Mouse (Mus musculus) layer of hippocampus, postnatal 36 days (tissue): ENCODE measurements around the gene Hamp. TPM values are rescaled to one million over a fixed set of nuclear protein-coding genes. Genes with fewer than 3 reads are reported as not detected.

Source experiments
- DNase-seq, 2 experiments: peaks; one replicate each; pipeline ENCODE4 v3.0.0; 2022
- total RNA-seq, 2 experiments: library from RNA; stranded (reverse); gene quantifications; 2 replicates each; pipeline ENCODE4 v1.2.3; 2021

Gene Hamp
- not detected for total RNA-seq

- DNase-seq, result no peak
Observed at GRCm38 (mm10) chr7:30943909-30944635, at the start of gene Hamp. TSS of gene Hamp (minus strand) at chr7:30944032.

GRCm38 (mm10) chr7:30992148-30992547 is 48.3 kb upstream of the Hamp start:
- no peak for DNase-seq

- no peak for DNase-seq
Observed at GRCm38 (mm10) chr7:30988519-30989162, 44.8 kb upstream of the Hamp start.

- no peak for DNase-seq
Observed at GRCm38 (mm10) chr7:30985357-30985756, 41.5 kb upstream of the Hamp start.

GRCm38 (mm10) chr7:30981703-30982102 is 37.9 kb upstream of the Hamp start:
- DNase-seq, result no peak

GRCm38 (mm10) chr7:30973501-30974289 is 29.9 kb upstream of the Hamp start, which contains the start of gene Fam187b:
TSS of gene Fam187b (plus strand) at chr7:30973790.
- DNase-seq, result peak; percentile 62 to 73

GRCm38 (mm10) chr7:30973251-30973500 is 29.3 kb upstream of the Hamp start, which contains the start of gene Lsr:
TSS of gene Lsr (minus strand) at chr7:30973464.
- DNase-seq, result no peak

GRCm38 (mm10) chr7:30972426-30973250 is 28.8 kb upstream of the Hamp start:
- DNase-seq, result no peak

- DNase-seq, result no peak
Observed at GRCm38 (mm10) chr7:30971901-30972300, 28.1 kb upstream of the Hamp start.

- no peak for DNase-seq
Observed at GRCm38 (mm10) chr7:30969174-30969573, 25.3 kb upstream of the Hamp start.

GRCm38 (mm10) chr7:30968611-30969010 is 24.8 kb upstream of the Hamp start:
- no peak for DNase-seq

GRCm38 (mm10) chr7:30966657-30967056 is 22.8 kb upstream of the Hamp start:
- DNase-seq, result no peak

- no peak for DNase-seq
Observed at GRCm38 (mm10) chr7:30965677-30966076, 21.8 kb upstream of the Hamp start.

- DNase-seq, result no peak
Observed at GRCm38 (mm10) chr7:30964366-30964765, 20.5 kb upstream of the Hamp start.

- no peak for DNase-seq
Observed at GRCm38 (mm10) chr7:30962862-30963261, 19.0 kb upstream of the Hamp start.

GRCm38 (mm10) chr7:30959786-30960349 is 16.0 kb upstream of the Hamp start:
- DNase-seq, result no peak

- DNase-seq, result no peak
Observed at GRCm38 (mm10) chr7:30958866-30959487, 15.1 kb upstream of the Hamp start.

GRCm38 (mm10) chr7:30958109-30958865 is 14.5 kb upstream of the Hamp start:
- DNase-seq, result no peak

GRCm38 (mm10) chr7:30957367-30957783 is 13.5 kb upstream of the Hamp start:
- peak; percentile 92 to 93 for DNase-seq

GRCm38 (mm10) chr7:30956756-30957366 is 13.0 kb upstream of the Hamp start, which contains the start of gene Usf2:
TSS of gene Usf2 (minus strand) at chr7:30956803.
- peak; percentile 77 to 82 for DNase-seq
